Mouse (Mus musculus) sigmoid colon, adult 10 weeks (tissue): Measurements from ENCODE around the gene Rps16. TPM values are rescaled to one million over a fixed set of nuclear protein-coding genes. Genes with fewer than 3 reads are reported as not detected.

Experiments used
- polyA plus RNA-seq: library from polyadenylated mRNA; stranded (reverse); fragments of 350-450 nt; fragmentation: Illumina TruSeq; extraction: RNeasy Lipid Tissue Mini Kit (QIAGEN cat#74804); gene quantifications from one replicate; pipeline ENCODE4 v1.2.3, GENCODE M21; 2014; ENCODE audit warnings: low read depth, low replicate concordance

Rps16 gene
- 221 TPM for polyA plus RNA-seq

DNA sequence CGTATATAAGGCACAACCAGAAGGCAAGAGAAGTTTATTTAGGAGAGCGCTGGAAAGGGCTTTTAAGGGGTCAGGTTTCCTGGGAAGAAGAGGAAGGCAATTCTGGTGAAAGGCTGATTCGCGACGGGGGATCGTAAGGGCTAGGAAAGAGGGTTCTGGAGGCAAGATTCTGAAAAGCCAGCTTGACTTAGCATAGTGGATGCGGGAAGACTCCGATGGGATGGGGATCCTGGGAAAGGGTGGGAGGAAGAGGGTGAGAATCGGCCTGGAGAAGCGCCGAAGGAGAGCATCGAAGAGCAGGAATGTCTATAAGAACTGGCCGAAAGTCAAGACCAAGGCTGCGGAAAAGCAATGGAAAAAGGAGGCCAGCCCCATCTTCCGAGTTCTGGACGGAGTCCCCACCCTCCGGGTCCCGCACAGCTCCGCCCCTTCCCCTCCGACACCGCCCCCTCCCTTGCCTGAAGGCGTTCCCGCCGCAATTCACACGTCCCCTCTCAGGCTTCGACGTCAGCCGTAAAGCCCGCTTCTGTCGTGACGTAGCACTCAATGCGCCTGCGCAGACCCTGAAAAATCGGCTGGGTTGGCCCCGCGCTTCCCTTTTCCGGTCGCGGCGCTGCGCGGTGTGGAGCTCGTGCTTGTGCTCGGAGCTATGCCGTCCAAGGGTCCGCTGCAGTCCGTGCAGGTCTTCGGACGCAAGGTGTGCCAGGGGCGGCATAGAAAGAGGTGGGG, at the start of gene Rps16:
Rps16 (plus strand) TSS at position 498 of the 729 bp plus-strand sequence.

GRCm38 (mm10) chr7:28301616-28302433, 48.6 kb upstream of the Rps16 start, which contains the start of gene Dll3:
Dll3 (minus strand) TSS chr7:28302238.

GRCm38 (mm10) chr7:28311926-28312543, 38.4 kb upstream of the Rps16 start, which contains the start of gene Timm50:
Timm50 (minus strand) TSS chr7:28312072.

GRCm38 (mm10) chr7:28338108-28338998, 12.1 kb upstream of the Rps16 start, which contains the start of gene Supt5:
Supt5 (minus strand) TSS chr7:28338746.

GRCm38 (mm10) chr7:28372251-28373108, 22.0 kb downstream of the Rps16 start, which contains the start of gene Plekhg2:
Plekhg2 (minus strand) TSS chr7:28372599.

DNA sequence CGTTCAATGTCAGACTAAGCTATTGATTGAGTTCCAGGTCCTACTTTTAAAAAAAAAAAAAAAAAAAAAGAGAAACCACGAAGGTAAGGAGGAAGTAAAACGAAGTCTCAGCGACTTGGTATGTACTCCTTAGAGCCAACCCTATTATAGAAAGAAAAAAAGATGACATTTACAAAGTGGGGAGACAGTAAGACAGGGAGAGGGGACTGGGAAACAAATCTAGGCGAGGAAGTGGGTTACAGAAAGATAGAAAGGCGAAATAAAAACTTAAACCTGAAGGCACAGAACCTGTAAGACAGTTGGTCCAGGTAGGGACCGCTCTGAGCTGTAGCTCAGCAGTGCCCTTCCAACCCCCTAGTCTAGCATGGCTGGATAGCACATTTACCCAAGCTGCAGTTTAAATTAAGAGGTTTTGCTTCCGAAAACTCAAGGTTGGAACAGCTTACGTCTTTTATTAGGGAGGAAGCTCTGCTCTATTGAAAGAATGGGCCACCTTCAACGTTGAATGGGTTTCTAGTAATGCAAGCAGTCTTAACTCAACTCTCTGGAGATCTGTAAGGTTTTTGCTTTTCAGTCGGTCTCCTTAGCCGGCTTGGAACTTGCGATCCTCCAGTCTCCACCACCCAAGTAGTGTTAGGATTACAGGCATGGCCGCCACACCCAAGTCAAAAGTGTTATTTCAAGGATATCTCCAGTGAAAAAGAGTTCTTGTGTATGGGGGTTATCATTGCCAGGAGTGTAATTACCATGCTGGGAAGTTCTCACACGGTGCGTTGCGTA, 30.0 kb downstream of the Rps16 start, which contains the start of gene Zfp36:
Zfp36 (minus strand) TSS at position 17 of the 780 bp plus-strand sequence.

GRCm38 (mm10) chr7:28392429-28393271, 42.2 kb downstream of the Rps16 start, which contains the start of the genes Med29 and Paf1:
Med29 (minus strand) TSS chr7:28392708.
Paf1 (plus strand) TSS chr7:28392951.

Other genes with a start within 250 kb of the Rps16 start
- gene 9530053A07Rik, start 221.2 kb upstream of the Rps16 start, polyA plus RNA-seq, result not detected
- gene Fbl, start 180.9 kb upstream of the Rps16 start, polyA plus RNA-seq, result 9.5 TPM
- gene Dyrk1b, start 171.2 kb upstream of the Rps16 start, polyA plus RNA-seq, result 0.35 TPM
- gene Eid2, start 82.8 kb upstream of the Rps16 start, polyA plus RNA-seq, result 3.2 TPM
- 7.4 TPM for gene Eid2b, start 72.9 kb upstream of the Rps16 start, polyA plus RNA-seq
- gene Selenov, start 59.5 kb upstream of the Rps16 start, polyA plus RNA-seq, result not detected
- gene Dll3, start 48.4 kb upstream of the Rps16 start, polyA plus RNA-seq, result not detected
- gene Timm50, start 38.6 kb upstream of the Rps16 start, polyA plus RNA-seq, result 5.8 TPM
- 26.6 TPM for gene Supt5, start 11.9 kb upstream of the Rps16 start, polyA plus RNA-seq
- gene Plekhg2, start 21.9 kb downstream of the Rps16 start, polyA plus RNA-seq, result 2.7 TPM
- 46.7 TPM for gene Zfp36, start 29.6 kb downstream of the Rps16 start, polyA plus RNA-seq
- gene Med29, start 42.1 kb downstream of the Rps16 start, polyA plus RNA-seq, result 1.5 TPM
- 58.5 TPM for gene Paf1, start 42.3 kb downstream of the Rps16 start, polyA plus RNA-seq
- gene Gmfg, start 86.8 kb downstream of the Rps16 start, polyA plus RNA-seq, result 17.7 TPM
- gene Lrfn1, start 101.3 kb downstream of the Rps16 start, polyA plus RNA-seq, result not detected
- not detected for gene Ifnl2, start 159.8 kb downstream of the Rps16 start, polyA plus RNA-seq
- gene Ifnl3, start 172.2 kb downstream of the Rps16 start, polyA plus RNA-seq, result not detected
- gene Sycn, start 190.2 kb downstream of the Rps16 start, polyA plus RNA-seq, result 2.4 TPM
- gene Nccrp1, start 196.6 kb downstream of the Rps16 start, polyA plus RNA-seq, result not detected
- gene Samd4b, start 247.5 kb downstream of the Rps16 start, polyA plus RNA-seq, result 11.5 TPM
- gene Pak4, start 247.5 kb downstream of the Rps16 start, polyA plus RNA-seq, result 3.4 TPM